Mouse (Mus musculus): Measurements from ENCODE around the gene Grcc10. TPM values are rescaled to one million over a fixed set of nuclear protein-coding genes. Genes with fewer than 3 reads are reported as not detected.

The Grcc10 gene
- 425 and 454 TPM in 2 replicates for polyA plus RNA-seq (2016; fragmentation: Nextera tagmentation; extraction: Ambion mirVana)

GRCm38 (mm10) chr6:124740888-124741761, at the start of gene Grcc10:
Grcc10 (minus strand) TSS chr6:124741374.
- H3K9me3 ChIP-seq = no peaks in the 10 kb centered on the region
- H3K27ac ChIP-seq (replicated peaks) = peak within 1 kb of the TSS; percentile 99
- peaks cover 44% of the 10 kb centered on the region for H3K36me3 ChIP-seq (replicated peaks)
- peak; percentile 95 for DNase-seq (ENCODE audit: low spot score)
- H3K4me1 ChIP-seq = peaks cover 58% of the 10 kb centered on the region
- no peaks in the 10 kb centered on the region for H3K27me3 ChIP-seq (replicated peaks; ENCODE audit: low read depth, poor library complexity, severe bottlenecking)
- WGBS = under 1% methylated on average over 41 of the region's 41 CpGs
- H3K4me3 ChIP-seq = peak within 1 kb of the TSS; percentile 82

GRCm38 (mm10) chr6:124790121-124790520, 48.9 kb upstream of the Grcc10 start:
- H3K4me3 ChIP-seq = no peak overlapping the region
- WGBS = 66% methylated on average over 4 of the region's 4 CpGs
- no peaks in the 10 kb centered on the region for H3K27me3 ChIP-seq (replicated peaks; ENCODE audit: low read depth, poor library complexity, severe bottlenecking)
- peaks cover 8% of the 10 kb centered on the region for H3K36me3 ChIP-seq (replicated peaks)
- no peak overlapping the region for H3K27ac ChIP-seq (replicated peaks)
- H3K9me3 ChIP-seq = no peaks in the 10 kb centered on the region
- H3K4me1 ChIP-seq = no peaks in the 10 kb centered on the region
- DNase-seq (ENCODE audit: low spot score) = no peak

- H3K4me1 ChIP-seq = no peaks in the 10 kb centered on the region
- no peak overlapping the region for H3K4me3 ChIP-seq
- DNase-seq (ENCODE audit: low spot score) = no peak
- H3K36me3 ChIP-seq (replicated peaks) = peaks cover 8% of the 10 kb centered on the region
- no peaks in the 10 kb centered on the region for H3K27me3 ChIP-seq (replicated peaks; ENCODE audit: low read depth, poor library complexity, severe bottlenecking)
- H3K27ac ChIP-seq (replicated peaks) = no peak overlapping the region
- H3K9me3 ChIP-seq = no peaks in the 10 kb centered on the region
- WGBS = 89% methylated on average over 4 of the region's 4 CpGs
Observed at GRCm38 (mm10) chr6:124789519-124789918, 48.3 kb upstream of the Grcc10 start.

GRCm38 (mm10) chr6:124787722-124788121, 46.5 kb upstream of the Grcc10 start:
- no peaks in the 10 kb centered on the region for H3K9me3 ChIP-seq
- DNase-seq (ENCODE audit: low spot score) = no peak
- H3K36me3 ChIP-seq (replicated peaks) = peaks cover 4% of the 10 kb centered on the region
- no peak overlapping the region for H3K4me3 ChIP-seq
- peaks cover 3% of the 10 kb centered on the region for H3K4me1 ChIP-seq
- no peaks in the 10 kb centered on the region for H3K27me3 ChIP-seq (replicated peaks; ENCODE audit: low read depth, poor library complexity, severe bottlenecking)
- H3K27ac ChIP-seq (replicated peaks) = no peak overlapping the region
- WGBS = 82% methylated on average over 10 of the region's 10 CpGs

GRCm38 (mm10) chr6:124786756-124787420, 45.7 kb upstream of the Grcc10 start:
- Histone ChIP-seq H3K27ac (replicated peaks) (no peak overlapping the region), H3K4me3 (no peak overlapping the region), H3K9me3 (no peaks in the 10 kb centered on the region), H3K4me1 (peaks cover 8% of the 10 kb centered on the region), H3K36me3 (replicated peaks) (no peaks in the 10 kb centered on the region; the same call in 1 of the 2 replicates), H3K27me3 (replicated peaks; ENCODE audit: low read depth, poor library complexity, severe bottlenecking) (no peaks in the 10 kb centered on the region)
- DNase-seq (ENCODE audit: low spot score) = no peak
- WGBS = 63% methylated on average over 8 of the region's 8 CpGs

- Histone ChIP-seq H3K4me1 (peaks cover 25% of the 10 kb centered on the region), H3K36me3 (replicated peaks) (no peaks in the 10 kb centered on the region), H3K9me3 (no peaks in the 10 kb centered on the region), H3K27me3 (replicated peaks; ENCODE audit: low read depth, poor library complexity, severe bottlenecking) (peaks cover 20% of the 10 kb centered on the region), H3K4me3 (peak overlapping the region; percentile 40), H3K27ac (replicated peaks) (peak overlapping the region; percentile 75)
- DNase-seq (ENCODE audit: low spot score) = peak; percentile 77
- 16% methylated on average over 6 of the region's 6 CpGs for WGBS
Observed at GRCm38 (mm10) chr6:124782436-124782835, 41.3 kb upstream of the Grcc10 start.

- H3K27ac ChIP-seq (replicated peaks) = no peak overlapping the region
- H3K36me3 ChIP-seq (replicated peaks) = no peaks in the 10 kb centered on the region
- peaks cover 26% of the 10 kb centered on the region for H3K27me3 ChIP-seq (replicated peaks; ENCODE audit: low read depth, poor library complexity, severe bottlenecking)
- H3K4me3 ChIP-seq = no peak overlapping the region
- WGBS = 92% methylated on average over 7 of the region's 7 CpGs
- no peak for DNase-seq (ENCODE audit: low spot score)
- peaks cover 25% of the 10 kb centered on the region for H3K4me1 ChIP-seq
- no peaks in the 10 kb centered on the region for H3K9me3 ChIP-seq
Observed at GRCm38 (mm10) chr6:124780917-124781316, 39.7 kb upstream of the Grcc10 start.

GRCm38 (mm10) chr6:124779984-124780416, 38.8 kb upstream of the Grcc10 start:
- H3K27me3 ChIP-seq (replicated peaks; ENCODE audit: low read depth, poor library complexity, severe bottlenecking) = peaks cover 26% of the 10 kb centered on the region
- WGBS = 3% methylated on average over 10 of the region's 10 CpGs
- H3K9me3 ChIP-seq = no peaks in the 10 kb centered on the region
- H3K4me1 ChIP-seq = peaks cover 25% of the 10 kb centered on the region
- peak overlapping the region; percentile 58 for H3K4me3 ChIP-seq
- H3K36me3 ChIP-seq (replicated peaks) = no peaks in the 10 kb centered on the region
- peak; percentile 57 for DNase-seq (ENCODE audit: low spot score)
- H3K27ac ChIP-seq (replicated peaks) = peak overlapping the region; percentile 52; the same call in 1 of the 2 replicates

- 2% methylated on average over 23 of the region's 23 CpGs for WGBS
- no peaks in the 10 kb centered on the region for H3K9me3 ChIP-seq
- DNase-seq (ENCODE audit: low spot score) = peak; percentile 65
- no peaks in the 10 kb centered on the region for H3K36me3 ChIP-seq (replicated peaks)
- peaks cover 26% of the 10 kb centered on the region for H3K27me3 ChIP-seq (replicated peaks; ENCODE audit: low read depth, poor library complexity, severe bottlenecking)
- peak within 1 kb of the TSS; percentile 52; the same call in 1 of the 2 replicates for H3K27ac ChIP-seq (replicated peaks)
- peaks cover 25% of the 10 kb centered on the region for H3K4me1 ChIP-seq
- H3K4me3 ChIP-seq = peak within 1 kb of the TSS; percentile 58
Observed at GRCm38 (mm10) chr6:124779222-124779983, 38.2 kb upstream of the Grcc10 start, which contains the start of gene Lrrc23. Lrrc23 (minus strand) TSS chr6:124779727.

GRCm38 (mm10) chr6:124770511-124770910, 29.3 kb upstream of the Grcc10 start:
- Histone ChIP-seq H3K9me3 (no peaks in the 10 kb centered on the region), H3K4me3 (0 out of 2 replicates have a peak overlapping the region, but pooled peaks have one; percentile 1), H3K27ac (replicated peaks) (no peak overlapping the region), H3K27me3 (replicated peaks; ENCODE audit: low read depth, poor library complexity, severe bottlenecking) (peaks cover 84% of the 10 kb centered on the region), H3K36me3 (replicated peaks) (no peaks in the 10 kb centered on the region), H3K4me1 (peaks cover 33% of the 10 kb centered on the region)
- WGBS = 87% methylated on average over 15 of the region's 15 CpGs
- no peak for DNase-seq (ENCODE audit: low spot score)

GRCm38 (mm10) chr6:124770013-124770412, 28.8 kb upstream of the Grcc10 start:
- no peaks in the 10 kb centered on the region for H3K36me3 ChIP-seq (replicated peaks)
- 60% methylated on average over 7 of the region's 7 CpGs for WGBS
- peak overlapping the region; percentile 71; the same call in 1 of the 2 replicates for H3K27ac ChIP-seq (replicated peaks)
- H3K4me3 ChIP-seq = peak overlapping the region; percentile 64
- no peaks in the 10 kb centered on the region for H3K9me3 ChIP-seq
- peaks cover 33% of the 10 kb centered on the region for H3K4me1 ChIP-seq
- peaks cover 84% of the 10 kb centered on the region for H3K27me3 ChIP-seq (replicated peaks; ENCODE audit: low read depth, poor library complexity, severe bottlenecking)
- DNase-seq (ENCODE audit: low spot score) = no peak

Data from embryonic facial prominence, embryonic 10.5 days (tissue).